Mouse (Mus musculus) midbrain, embryonic 10.5 days (tissue): ENCODE data around the gene Dlg2. TPM values are rescaled to one million over a fixed set of nuclear protein-coding genes. Genes with fewer than 3 reads are reported as not detected.

Source experiments
- DNase-seq: peaks from one replicate; pipeline ENCODE4 v3.0.0-alpha.2; 2017; ENCODE audit warnings: low spot score
- H3K27ac ChIP-seq: fragments of 300-500 bp; sonication (generic); replicated peaks from 2 replicates; pipeline ENCODE4 v1.5.1; 2016; ENCODE audit warnings: mild to moderate bottlenecking
- H3K27me3 ChIP-seq: fragments of 300-500 bp; sonication (generic); 2 replicates; pipeline ENCODE4 v1.6.1; 2016; ENCODE audit warnings: low read depth, mild to moderate bottlenecking; ENCODE audit not compliant: poor library complexity, severe bottlenecking
- H3K36me3 ChIP-seq: fragments of 300-500 bp; sonication (generic); 2 replicates; pipeline ENCODE4 v1.6.1; 2016; ENCODE audit warnings: mild to moderate bottlenecking, moderate library complexity
- H3K4me1 ChIP-seq: fragments of 300-500 bp; sonication (generic); 2 replicates; pipeline ENCODE4 v1.6.1; 2016
- H3K4me3 ChIP-seq: fragments of 300-500 bp; sonication (generic); 2 replicates; pipeline ENCODE4 v1.5.1; 2016; ENCODE audit warnings: mild to moderate bottlenecking, moderate library complexity
- H3K9me3 ChIP-seq: fragments of 300-500 bp; sonication (generic); replicated peaks from 2 replicates; pipeline ENCODE4 v1.6.1; 2016; ENCODE audit warnings: mild to moderate bottlenecking
- WGBS: fragments of 180-500 bp; shearing (Covaris S2); methylation state at CpG from one replicate; pipeline ENCODE4 v1.1.7; 2016; 5-methylcytosine and 5-hydroxymethylcytosine counted together
- polyA plus RNA-seq: library from polyadenylated mRNA; unstranded; fragments of >200 nt; fragmentation: Nextera tagmentation; extraction: Ambion mirVana; gene quantifications from 2 replicates; pipeline ENCODE4 v1.2.1, GENCODE M21; 2016

Dlg2 gene
- polyA plus RNA-seq, 1 experiment from 2014 or later: 1.1 TPM

DNA sequence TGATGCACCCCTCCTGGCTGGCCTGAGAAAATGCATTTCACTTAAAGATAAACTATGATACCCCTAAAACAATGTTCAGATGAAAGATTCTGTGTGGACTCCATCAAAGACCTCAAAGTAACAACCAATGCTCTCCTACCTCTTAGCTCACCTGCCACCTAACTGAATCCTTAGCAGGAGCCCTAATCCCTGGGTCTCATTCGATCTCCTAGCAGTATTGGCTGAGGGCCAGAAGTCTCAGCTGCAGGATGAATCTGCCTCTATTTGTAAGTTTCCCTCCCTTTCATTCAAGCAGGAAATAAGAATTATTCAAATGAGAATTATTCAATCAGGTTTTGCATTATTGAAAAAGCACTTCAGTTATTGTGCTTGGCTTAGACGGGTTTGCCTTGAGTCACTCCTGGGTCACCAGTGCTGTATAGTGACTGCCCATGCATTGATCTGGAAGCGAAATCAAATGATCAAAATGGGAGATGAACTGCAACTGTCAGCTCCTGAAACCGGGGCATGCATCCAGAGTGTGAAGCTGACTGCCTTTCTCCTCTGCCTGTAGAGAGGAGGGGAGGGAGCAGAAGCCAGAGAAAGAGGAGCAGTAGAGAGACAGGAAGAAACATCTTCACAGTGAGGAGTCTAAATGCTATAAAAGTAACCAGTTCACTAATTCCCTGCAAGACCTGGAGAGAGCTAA, 1924.7 kb downstream of the Dlg2 start:
- H3K27ac ChIP-seq: no peak overlapping the region

GRCm38 (mm10) chr7:92408479-92408878, 1932.0 kb downstream of the Dlg2 start:
- no peaks in the 10 kb centered on the region for H3K4me1 ChIP-seq
- WGBS: 64% methylated on average over 5 of the region's 5 CpGs
- no peaks in the 10 kb centered on the region for H3K36me3 ChIP-seq
- H3K4me3 ChIP-seq: no peak overlapping the region
- no peak overlapping the region for H3K27ac ChIP-seq
- DNase-seq: no peak
- H3K27me3 ChIP-seq: no peaks in the 10 kb centered on the region
- no peaks in the 10 kb centered on the region for H3K9me3 ChIP-seq

More for the DNA sequence above, 1924.7 kb downstream of the Dlg2 start:
- DNase-seq: no peak
- Histone ChIP-seq H3K27me3 (no peaks in the 10 kb centered on the region), H3K4me3 (no peak overlapping the region), H3K9me3 (no peaks in the 10 kb centered on the region), H3K36me3 (no peaks in the 10 kb centered on the region), H3K4me1 (no peaks in the 10 kb centered on the region)
- WGBS: 70% methylated on average over 4 of the region's 4 CpGs

- no peak overlapping the region for H3K27ac ChIP-seq
- 92% methylated on average over 10 of the region's 10 CpGs for whole genome bisulfite sequencing
- DNase-seq: no peak
- H3K36me3 ChIP-seq: no peaks in the 10 kb centered on the region
- no peaks in the 10 kb centered on the region for H3K27me3 ChIP-seq
- no peaks in the 10 kb centered on the region for H3K9me3 ChIP-seq
- H3K4me3 ChIP-seq: no peak overlapping the region
- no peaks in the 10 kb centered on the region for H3K4me1 ChIP-seq
These were observed 1944.0 kb downstream of the Dlg2 start for GRCm38 (mm10) chr7:92420474-92420873.

DNA sequence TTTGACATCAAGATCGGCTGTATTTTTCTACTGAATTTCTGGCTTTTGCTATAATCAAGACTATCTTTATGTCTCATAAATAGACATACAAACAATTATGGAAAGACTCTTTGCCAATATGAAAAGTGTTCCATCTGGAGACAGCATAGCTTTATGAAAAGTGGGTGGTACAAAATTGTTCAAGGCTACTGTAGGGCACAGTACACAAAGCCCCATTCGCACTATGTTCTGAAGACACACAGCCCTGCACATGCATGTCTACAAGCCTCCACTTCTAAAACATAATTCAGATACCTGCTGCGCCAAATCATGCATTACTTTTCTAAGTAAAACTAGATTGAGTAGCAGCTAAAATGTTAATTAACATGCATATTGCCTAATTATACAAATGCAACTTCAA, 1946.5 kb downstream of the Dlg2 start:
- 90% methylated on average over 3 of the region's 3 CpGs for WGBS
- Histone ChIP-seq H3K36me3 (no peaks in the 10 kb centered on the region), H3K9me3 (no peaks in the 10 kb centered on the region), H3K27me3 (no peaks in the 10 kb centered on the region), H3K27ac (no peak overlapping the region), H3K4me3 (no peak overlapping the region), H3K4me1 (no peaks in the 10 kb centered on the region)
- no peak for DNase-seq

- Histone ChIP-seq H3K27me3 (no peaks in the 10 kb centered on the region), H3K36me3 (no peaks in the 10 kb centered on the region), H3K4me3 (no peak overlapping the region), H3K4me1 (no peaks in the 10 kb centered on the region), H3K27ac (no peak overlapping the region), H3K9me3 (no peaks in the 10 kb centered on the region)
- WGBS: 85% methylated on average over 3 of the region's 3 CpGs
- DNase-seq: no peak
These were observed 1948.2 kb downstream of the Dlg2 start for GRCm38 (mm10) chr7:92424703-92425102.

DNA sequence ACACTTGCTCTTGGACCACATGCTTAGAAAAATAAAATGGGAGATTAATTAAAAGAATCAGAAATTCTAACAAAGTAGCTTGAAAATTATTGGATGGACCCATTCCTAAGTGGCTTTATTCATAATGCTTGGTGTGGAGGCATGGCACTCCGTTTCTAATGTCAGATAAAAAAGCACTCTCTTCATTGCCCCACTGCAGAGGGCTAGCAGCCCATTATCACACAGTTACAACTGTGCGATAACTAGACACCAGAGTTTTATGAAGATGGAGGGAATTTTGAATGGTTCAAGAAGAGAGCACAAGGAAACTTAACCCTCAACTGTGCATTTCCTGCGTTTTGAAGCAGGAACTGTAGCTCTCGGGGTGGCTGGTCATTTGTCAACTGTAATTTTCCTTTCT, 1950.8 kb downstream of the Dlg2 start:
- WGBS: 84% methylated on average over 4 of the region's 4 CpGs
- no peaks in the 10 kb centered on the region for H3K27me3 ChIP-seq
- no peak overlapping the region for H3K4me3 ChIP-seq
- no peaks in the 10 kb centered on the region for H3K36me3 ChIP-seq
- H3K9me3 ChIP-seq: no peaks in the 10 kb centered on the region
- no peak for DNase-seq
- H3K27ac ChIP-seq: no peak overlapping the region
- no peaks in the 10 kb centered on the region for H3K4me1 ChIP-seq

DNA sequence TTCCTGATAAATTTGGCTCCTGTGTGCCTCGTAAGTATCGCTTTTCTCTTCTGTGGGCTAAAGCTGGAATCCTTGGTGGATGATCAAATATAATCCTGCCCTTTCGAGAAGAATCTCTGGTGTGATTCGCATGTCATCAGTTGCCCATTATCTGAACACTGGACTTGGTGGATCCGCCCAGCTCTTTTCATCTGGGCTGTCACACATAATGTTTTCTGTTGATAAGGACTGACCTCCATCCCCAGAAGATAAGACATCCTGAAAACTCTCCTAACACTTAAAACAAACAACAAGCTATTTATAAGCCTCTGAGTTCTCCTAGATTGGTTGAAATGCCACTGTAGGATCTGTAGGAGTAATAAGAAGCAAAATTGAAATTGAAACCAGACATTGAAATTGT, 1952.2 kb downstream of the Dlg2 start:
- Histone ChIP-seq H3K36me3 (no peaks in the 10 kb centered on the region), H3K27ac (no peak overlapping the region), H3K27me3 (no peaks in the 10 kb centered on the region), H3K4me1 (no peaks in the 10 kb centered on the region), H3K9me3 (no peaks in the 10 kb centered on the region), H3K4me3 (no peak overlapping the region)
- 90% methylated on average over 5 of the region's 5 CpGs for WGBS
- no peak for DNase-seq

DNA sequence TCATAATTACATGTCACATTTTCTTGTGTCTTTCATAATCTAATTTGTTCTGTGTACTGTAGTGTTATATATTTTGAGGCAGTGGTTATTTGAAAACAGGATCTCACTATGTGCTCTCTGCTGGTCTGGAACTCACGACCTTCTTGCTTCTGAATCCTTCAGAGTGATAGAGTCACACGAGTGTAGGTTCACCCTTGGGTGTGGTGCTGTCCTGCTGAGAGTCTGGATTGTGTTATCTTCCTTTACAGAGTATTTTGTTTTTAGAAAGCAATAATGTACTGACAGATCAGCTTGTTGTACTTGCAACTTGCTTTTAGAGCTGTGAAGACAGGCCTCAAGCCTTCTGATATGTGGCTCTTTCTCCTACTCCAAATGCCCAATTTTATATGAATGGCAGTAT, 1953.8 kb downstream of the Dlg2 start:
- H3K27me3 ChIP-seq: no peaks in the 10 kb centered on the region
- no peak for DNase-seq
- WGBS: 78% methylated on average over 2 of the region's 2 CpGs

DNA sequence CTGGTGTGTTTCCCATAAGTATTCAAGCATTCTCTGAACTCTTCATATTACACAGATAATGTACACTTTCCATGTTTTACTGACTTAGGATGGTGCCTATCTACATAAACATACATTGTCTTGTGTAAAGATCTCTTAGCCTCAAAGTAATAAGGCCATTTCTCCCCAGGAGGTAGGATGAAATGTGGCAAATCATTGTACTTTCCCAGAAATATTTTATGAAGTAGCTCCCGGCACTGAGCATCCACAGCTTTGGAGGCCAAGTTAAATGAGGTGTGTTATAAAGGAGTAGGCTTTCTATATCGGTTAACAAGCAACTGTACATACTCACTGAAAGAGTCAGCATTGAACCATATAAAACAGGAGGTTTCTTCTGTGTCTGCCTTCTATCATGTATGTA, 1960.7 kb downstream of the Dlg2 start:
- WGBS: 94% methylated on average over 2 of the region's 2 CpGs
- no peaks in the 10 kb centered on the region for H3K27me3 ChIP-seq
- DNase-seq: no peak

More for the DNA sequence above, 1953.8 kb downstream of the Dlg2 start:
- H3K9me3 ChIP-seq: no peaks in the 10 kb centered on the region
- no peak overlapping the region for H3K4me3 ChIP-seq
- no peaks in the 10 kb centered on the region for H3K36me3 ChIP-seq
- H3K4me1 ChIP-seq: no peaks in the 10 kb centered on the region
- H3K27ac ChIP-seq: no peak overlapping the region

DNA sequence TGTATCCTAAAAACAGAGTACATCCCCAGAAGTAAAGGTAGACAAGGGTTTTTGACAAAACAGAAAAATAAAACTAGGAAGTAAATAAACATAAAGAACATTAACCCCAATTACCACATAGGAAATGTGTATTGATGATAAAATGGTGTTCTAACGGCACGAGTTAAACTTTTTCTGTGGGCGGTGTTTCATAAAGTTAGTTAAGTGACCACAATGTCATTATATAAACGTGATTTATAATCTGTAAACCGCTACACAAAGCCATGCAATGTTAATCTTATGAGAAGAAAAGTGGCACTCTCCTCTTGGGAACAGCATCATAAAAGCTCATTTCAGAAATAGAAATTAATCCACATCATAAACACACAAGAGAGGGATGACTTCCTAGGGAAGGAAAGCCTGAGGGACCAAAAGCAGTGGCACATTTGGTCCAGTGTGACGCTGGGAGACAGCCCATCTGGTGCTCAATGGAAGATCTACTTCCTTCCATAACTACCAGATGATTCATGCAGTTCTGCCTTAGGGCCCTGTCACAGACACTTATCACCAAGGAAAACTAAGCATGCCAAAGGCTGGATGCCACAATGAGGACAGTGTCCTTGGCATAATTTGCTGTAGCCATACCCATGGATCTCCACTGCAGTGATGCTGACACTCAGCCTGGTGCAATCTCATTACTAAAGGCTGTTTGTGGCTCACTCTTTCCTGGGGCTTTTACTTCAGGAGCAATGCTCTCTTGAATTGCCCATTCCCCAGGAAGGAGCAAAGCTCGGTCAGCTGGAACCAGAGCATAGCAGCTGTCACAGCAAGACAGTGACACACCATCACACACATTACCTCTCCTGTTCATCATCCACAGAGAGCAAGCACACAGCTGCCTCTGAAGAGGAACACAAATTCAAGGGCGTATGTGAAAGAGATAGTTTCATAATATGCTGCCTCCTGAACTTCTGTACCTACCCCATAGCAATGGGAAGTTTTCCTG, 1963.3 kb downstream of the Dlg2 start:
- no peak for DNase-seq
- H3K4me3 ChIP-seq: no peak overlapping the region
- 87% methylated on average over 8 of the region's 8 CpGs for WGBS
- H3K9me3 ChIP-seq: no peaks in the 10 kb centered on the region
- no peaks in the 10 kb centered on the region for H3K36me3 ChIP-seq
- H3K27ac ChIP-seq: no peak overlapping the region
- no peaks in the 10 kb centered on the region for H3K27me3 ChIP-seq
- no peaks in the 10 kb centered on the region for H3K4me1 ChIP-seq

More for the DNA sequence above, 1960.7 kb downstream of the Dlg2 start:
- no peaks in the 10 kb centered on the region for H3K4me1 ChIP-seq
- no peaks in the 10 kb centered on the region for H3K9me3 ChIP-seq
- H3K36me3 ChIP-seq: no peaks in the 10 kb centered on the region
- H3K27ac ChIP-seq: no peak overlapping the region
- H3K4me3 ChIP-seq: no peak overlapping the region

DNA sequence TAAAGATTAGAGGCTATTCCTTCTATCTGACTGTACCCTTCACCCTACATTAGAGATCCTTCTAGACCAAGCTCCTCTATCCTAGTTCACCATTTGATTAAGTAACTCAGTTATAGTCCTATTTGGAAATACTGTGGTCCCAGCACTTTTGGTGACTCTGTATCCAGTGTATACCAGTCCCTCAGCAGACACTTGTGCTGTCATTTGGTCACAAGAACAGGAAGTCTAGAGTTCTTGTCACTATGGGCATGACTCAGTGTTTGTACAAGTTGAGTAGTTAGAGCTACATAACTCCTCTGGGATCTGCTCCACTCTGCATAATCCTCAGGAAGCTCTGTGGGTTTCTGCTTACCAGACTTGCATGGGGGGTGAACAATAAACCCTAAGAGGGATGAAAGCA, 1965.1 kb downstream of the Dlg2 start:
- H3K27ac ChIP-seq: no peak overlapping the region
- DNase-seq: no peak
- H3K4me3 ChIP-seq: no peak overlapping the region
- H3K9me3 ChIP-seq: no peaks in the 10 kb centered on the region
- no peaks in the 10 kb centered on the region for H3K27me3 ChIP-seq
- no peaks in the 10 kb centered on the region for H3K4me1 ChIP-seq
- no peaks in the 10 kb centered on the region for H3K36me3 ChIP-seq

GRCm38 (mm10) chr7:92442082-92442481, 1965.6 kb downstream of the Dlg2 start:
- H3K4me1 ChIP-seq: no peaks in the 10 kb centered on the region
- no peaks in the 10 kb centered on the region for H3K27me3 ChIP-seq
- WGBS: 82% methylated on average over 4 of the region's 4 CpGs
- H3K36me3 ChIP-seq: no peaks in the 10 kb centered on the region
- no peak for DNase-seq
- no peak overlapping the region for H3K4me3 ChIP-seq
- no peak overlapping the region for H3K27ac ChIP-seq
- H3K9me3 ChIP-seq: no peaks in the 10 kb centered on the region

DNA sequence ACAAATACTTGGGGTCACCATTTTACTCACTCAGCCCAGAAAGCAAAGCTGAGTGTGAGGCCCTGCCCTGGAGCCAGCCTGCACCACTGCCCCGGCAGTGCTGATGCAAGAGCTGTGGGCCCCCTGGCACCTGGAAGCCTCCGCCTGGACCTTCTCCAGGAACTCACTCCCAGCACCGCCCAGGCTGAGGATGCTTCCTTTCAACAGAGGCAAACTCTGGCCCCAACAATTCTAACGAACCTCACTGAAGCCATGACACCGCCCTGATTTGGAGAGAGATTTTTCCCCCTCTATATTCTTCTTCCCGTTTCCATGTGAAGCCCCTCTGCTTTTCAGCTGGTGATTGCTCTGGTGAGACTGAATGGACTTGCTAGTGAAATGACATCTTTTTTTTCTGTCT, 1971.5 kb downstream of the Dlg2 start:
- Histone ChIP-seq H3K4me3 (no peak overlapping the region), H3K36me3 (no peaks in the 10 kb centered on the region), H3K9me3 (no peaks in the 10 kb centered on the region), H3K27ac (no peak overlapping the region), H3K4me1 (no peaks in the 10 kb centered on the region), H3K27me3 (no peaks in the 10 kb centered on the region)
- 84% methylated on average over 6 of the region's 6 CpGs for WGBS
- DNase-seq: no peak
